In the genomic region with DNA sequence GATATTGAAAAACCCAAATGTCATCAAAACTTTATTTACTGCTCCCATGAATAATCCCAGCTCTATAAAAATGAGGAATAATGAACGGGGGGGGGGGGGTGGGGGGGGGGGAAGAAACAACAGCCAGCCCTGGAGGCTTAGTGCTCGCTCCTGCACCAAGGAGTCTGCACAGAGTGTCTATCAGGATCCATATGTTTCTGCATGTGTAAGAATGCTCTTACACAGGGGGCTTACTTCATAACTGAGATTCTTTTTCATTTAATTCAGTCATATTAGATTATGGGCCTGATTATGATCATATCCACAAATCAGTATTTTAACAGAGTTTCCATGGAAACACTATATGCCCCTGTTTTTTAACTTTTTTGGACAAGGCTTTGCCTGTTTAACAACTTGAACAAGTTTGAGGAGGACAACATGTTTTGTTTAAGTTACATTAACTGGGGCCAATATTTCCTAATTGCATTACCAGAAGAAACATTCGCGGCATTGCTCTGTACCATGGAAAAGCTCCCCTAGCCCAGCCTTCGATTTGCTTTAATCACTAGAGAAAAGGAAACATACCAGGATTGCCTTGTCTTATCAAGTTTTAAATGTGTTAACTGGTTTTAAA, we compare ENCODE assay signal across 26 mouse cellular contexts. TPM values are rescaled to one million over a fixed set of nuclear protein-coding genes. Genes with fewer than 3 reads are reported as not detected.
A peak's percentile ranks its signal among the peaks of the same experiment; 100 is the strongest.
DNase-seq lines count a peak whose midpoint lies in the region; ATAC-seq lines count a peak whose summit lies in the region.
"Had no signal": no experiment of that assay in that cellular context is flagged by ENCODE, and none has a peak within 500 bp of the region (broad histone marks: within the 10 kb centered on the region; RNA-seq: fewer than 3 reads in every experiment).

No protein-coding gene starts in this region.

- H3K27me3 ChIP-seq in embryonic facial prominence, embryonic 11.5 days (ENCODE audit: control insufficient read depth, insufficient read depth, low read length), result no peaks in the 10 kb centered on the region
- no peaks in the 10 kb centered on the region for H3K27me3 ChIP-seq in embryonic facial prominence, embryonic 10.5 days (replicated peaks; ENCODE audit: low read depth, poor library complexity, severe bottlenecking)
- no peaks in the 10 kb centered on the region for H3K27me3 ChIP-seq in embryonic facial prominence, embryonic 14.5 days (replicated peaks; ENCODE audit: control insufficient read depth, insufficient read depth, low read length)
- H3K27me3 ChIP-seq: CH12.LX; forebrain, embryonic 12.5 days; Patski had no signal

- H3K36me3 ChIP-seq in embryonic facial prominence, embryonic 11.5 days (replicated peaks; ENCODE audit: control insufficient read depth, insufficient read depth, low read depth, low read length), result no peaks in the 10 kb centered on the region
- H3K36me3 ChIP-seq in embryonic facial prominence, embryonic 10.5 days (replicated peaks), result no peaks in the 10 kb centered on the region
- no peaks in the 10 kb centered on the region for H3K36me3 ChIP-seq in embryonic facial prominence, embryonic 14.5 days (ENCODE audit: control insufficient read depth, insufficient read depth, low read length)
- H3K36me3 ChIP-seq: forebrain, embryonic 10.5 days; forebrain, embryonic 12.5 days; G1E had no signal

- DNase-seq in embryonic facial prominence, embryonic 11.5 days (ENCODE audit: low spot score), result peak; percentile 54
- DNase-seq in embryonic facial prominence, embryonic 10.5 days (ENCODE audit: low spot score), result no peak
- DNase-seq in embryonic facial prominence, embryonic 14.5 days (ENCODE audit: low spot score), result peak; percentile 76
- no peak for DNase-seq in urinary bladder, postnatal 4 days (ENCODE audit: low spot score in 2 of 2)
- DNase-seq in thymus, postnatal 10 days (ENCODE audit: low spot score in 2 of 2), result no peak
- DNase-seq: adrenal gland, adult 8-10 months; adrenal gland, postnatal 14 days; adrenal gland, postnatal 36 days; B cell, adult 2 months; cerebellum, adult 11-12 months; cerebellum, adult 2 months; cerebellum, adult 9-10 months; cerebellum, postnatal 10 days; cerebellum, postnatal 25 days; embryo, embryonic 11 days had no signal

- no peak overlapping the region for H3K4me3 ChIP-seq in embryonic facial prominence, embryonic 11.5 days (ENCODE audit: low read depth, low read length)
- H3K4me3 ChIP-seq in embryonic facial prominence, embryonic 10.5 days, result no peak overlapping the region
- no peak overlapping the region for H3K4me3 ChIP-seq in embryonic facial prominence, embryonic 14.5 days (ENCODE audit: low read depth, low read length)
- H3K4me3 ChIP-seq: erythroblast, embryonic 14.5 days; forebrain, embryonic 10.5 days; forebrain, embryonic 12.5 days had no signal

- H3K9me3 ChIP-seq in embryonic facial prominence, embryonic 11.5 days (replicated peaks; ENCODE audit: control insufficient read depth, low read length), result no peaks in the 10 kb centered on the region
- no peaks in the 10 kb centered on the region for H3K9me3 ChIP-seq in embryonic facial prominence, embryonic 10.5 days
- no peaks in the 10 kb centered on the region for H3K9me3 ChIP-seq in embryonic facial prominence, embryonic 14.5 days (ENCODE audit: control insufficient read depth, low read length)
- H3K9me3 ChIP-seq: forebrain, embryonic 10.5 days; forebrain, embryonic 12.5 days had no signal

- no peak overlapping the region for H3K27ac ChIP-seq in embryonic facial prominence, embryonic 11.5 days (replicated peaks; ENCODE audit: low read depth, low read length)
- H3K27ac ChIP-seq in embryonic facial prominence, embryonic 10.5 days (replicated peaks), result no peak overlapping the region
- H3K27ac ChIP-seq in embryonic facial prominence, embryonic 14.5 days (replicated peaks; ENCODE audit: low read depth, low read length), result 0 out of 2 replicates have a peak overlapping the region, but pooled peaks have one; percentile 16
- H3K27ac ChIP-seq: forebrain, embryonic 10.5 days; forebrain, embryonic 12.5 days had no signal

- H3K4me1 ChIP-seq in embryonic facial prominence, embryonic 11.5 days (ENCODE audit: control insufficient read depth, insufficient read depth, low read length), result no peaks in the 10 kb centered on the region
- H3K4me1 ChIP-seq in embryonic facial prominence, embryonic 10.5 days, result no peaks in the 10 kb centered on the region
- H3K4me1 ChIP-seq in embryonic facial prominence, embryonic 14.5 days (ENCODE audit: control insufficient read depth, insufficient read depth, low read length), result no peaks in the 10 kb centered on the region

- WGBS in embryonic facial prominence, embryonic 11.5 days, result 75% methylated on average over 5 of the region's 5 CpGs
- 71% methylated on average over 5 of the region's 5 CpGs for WGBS in embryonic facial prominence, embryonic 10.5 days
- WGBS in embryonic facial prominence, embryonic 14.5 days, result 46% methylated on average over 4 of the region's 5 CpGs

- ATAC-seq in embryonic facial prominence, embryonic 11.5 days (replicated peaks; ENCODE audit: insufficient number of reproducible peaks, low FRiP score, low TSS enrichment, low read depth), result no peak
- ATAC-seq in embryonic facial prominence, embryonic 14.5 days (ENCODE audit: low read depth), result peak; percentile 72; the same call in 1 of the 2 replicates
- ATAC-seq: activated CD4-positive, CD25-positive, alpha-beta regulatory T cell, adult 4 months; CD4-positive, CD25-positive, alpha-beta regulatory T cell, adult 4 months; forebrain, embryonic 14.5 days; forebrain, embryonic 16.5 days; Patski had no signal

- no peak overlapping the region for H3K4me2 ChIP-seq in embryonic facial prominence, embryonic 11.5 days (ENCODE audit: low read depth, low read length)
- no peak overlapping the region for H3K4me2 ChIP-seq in embryonic facial prominence, embryonic 14.5 days (ENCODE audit: low read depth, low read length)
- H3K4me2 ChIP-seq: forebrain, embryonic 12.5 days had no signal

- no peak overlapping the region for H3K9ac ChIP-seq in embryonic facial prominence, embryonic 11.5 days (replicated peaks; ENCODE audit: low read length)
- no peak overlapping the region for H3K9ac ChIP-seq in embryonic facial prominence, embryonic 14.5 days (ENCODE audit: low read depth, low read length)
- H3K9ac ChIP-seq: forebrain, embryonic 12.5 days had no signal

RNA-seq across cellular contexts. Expression of gene Lrtm1, which starts 12.7 kb away (rescaled TPM):
- polyA plus RNA-seq in embryonic facial prominence, embryonic 11.5 days (2014; fragmentation: Nextera tagmentation; extraction: Ambion mirVana), result 0.18 and 0.32 TPM in 2 replicates
- polyA plus RNA-seq in embryonic facial prominence, embryonic 10.5 days (2016; fragmentation: Nextera tagmentation; extraction: Ambion mirVana), result 0.16 and 0.44 TPM in 2 replicates
- polyA plus RNA-seq in embryonic facial prominence, embryonic 14.5 days (2014; fragmentation: Nextera tagmentation; extraction: Ambion mirVana), result 1.5 and 2.2 TPM in 2 replicates
- polyA plus RNA-seq: activated CD4-positive, CD25-positive, alpha-beta regulatory T cell, adult 4 months; CD4-positive, CD25-positive, alpha-beta regulatory T cell, adult 4 months; cerebellum, adult 2 months; forebrain, embryonic 14.5 days; frontal cortex, adult 2 months; G1E; Patski had no signal

Comparison
In these comparisons a context has a peak if more than half of its experiments do, and no peak if none do; other contexts are left out.
1. DNase-seq: peak in embryonic facial prominence, embryonic 11.5 days (single experiment) and embryonic facial prominence, embryonic 14.5 days (single experiment); none in embryonic facial prominence, embryonic 10.5 days (single experiment), urinary bladder, postnatal 4 days (0 of 2) and thymus, postnatal 10 days (0 of 2).